Mouse (Mus musculus) E14TG2a.4 (cell line): Measurements from ENCODE around the gene Dagla.

Experiments used
- H3K27me3 ChIP-seq: 2 replicates; pipeline ENCODE4 v1.6.1; 2014; ENCODE audit warnings: low read length, control low read depth; ENCODE audit not compliant: insufficient read depth
- H3K36me3 ChIP-seq: 2 replicates; pipeline ENCODE4 v1.6.1; 2014; ENCODE audit warnings: low read length, control low read depth; ENCODE audit not compliant: insufficient read depth
- H3K4me1 ChIP-seq: replicated peaks from 2 replicates; pipeline ENCODE4 v1.6.1; 2014; ENCODE audit warnings: low read depth, low read length, control low read depth
- H3K4me3 ChIP-seq: replicated peaks from 2 replicates; pipeline ENCODE4 v1.5.1; 2014; ENCODE audit warnings: mild to moderate bottlenecking, low read length
- H3K9me3 ChIP-seq: 2 replicates; pipeline ENCODE4 v1.6.1; 2014; ENCODE audit warnings: low read length, control low read depth
- CTCF ChIP-seq: conservative IDR thresholded peaks from 2 replicates; pipeline ENCODE4 v1.5.1; 2014; ENCODE audit warnings: low read length
- NANOG ChIP-seq: IDR thresholded peaks from 2 replicates; pipeline ENCODE4 v1.6.1; 2014; ENCODE audit warnings: borderline replicate concordance, low read length, mixed read lengths
- POU5F1 ChIP-seq: IDR thresholded peaks from 2 replicates; pipeline ENCODE4 v1.6.1; 2014; ENCODE audit warnings: low read length, borderline replicate concordance

Gene Dagla

DNA sequence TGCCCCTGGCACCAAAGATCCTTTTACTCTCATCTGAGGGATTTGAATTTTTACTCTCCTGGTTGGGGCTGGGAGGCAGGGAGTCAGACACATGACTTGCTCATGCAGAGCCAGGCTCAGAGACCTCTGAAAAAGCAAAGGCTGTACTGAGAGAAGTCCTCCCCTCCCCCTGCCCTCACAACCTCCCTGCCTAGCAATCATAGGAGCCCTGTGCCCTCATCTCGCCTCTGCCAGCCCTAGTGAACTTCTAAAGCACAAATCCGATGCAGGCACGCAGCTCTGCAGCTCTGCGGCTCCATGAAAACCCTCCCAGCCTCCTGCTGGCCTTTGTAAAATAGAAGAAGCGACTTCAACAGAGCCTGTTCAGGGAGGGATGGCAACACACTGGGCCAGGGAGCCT lies 34.6 kb upstream of the Dagla start:
- TF ChIP-seq CTCF (no peak), NANOG (no peak), POU5F1 (no peak)
- Histone ChIP-seq H3K4me3 (no peak overlapping the region), H3K27me3 (peaks cover 79% of the 10 kb centered on the region), H3K9me3 (no peaks in the 10 kb centered on the region), H3K4me1 (peaks cover 23% of the 10 kb centered on the region), H3K36me3 (no peaks in the 10 kb centered on the region)

DNA sequence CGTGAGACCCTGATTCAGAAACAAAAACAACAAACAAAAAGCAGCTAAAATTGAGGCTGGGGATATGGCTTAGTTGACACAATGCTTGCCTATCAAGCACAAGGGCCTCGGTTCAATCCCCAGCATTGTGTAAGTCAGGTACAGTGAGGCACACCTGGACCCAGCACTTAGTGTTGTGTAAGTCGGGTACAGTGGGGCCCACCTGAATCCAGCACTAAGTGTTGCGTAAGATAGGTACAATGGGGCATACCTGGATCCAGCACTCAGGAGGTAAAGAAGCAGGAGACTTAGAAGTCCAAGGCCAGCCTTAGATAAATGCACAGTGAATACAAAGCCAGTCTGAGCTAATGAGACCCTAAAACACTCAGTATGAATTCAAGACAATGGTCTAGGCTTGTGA lies 34.0 kb upstream of the Dagla start:
- H3K4me1 ChIP-seq, result peaks cover 26% of the 10 kb centered on the region
- no peak overlapping the region for H3K4me3 ChIP-seq
- H3K9me3 ChIP-seq, result no peaks in the 10 kb centered on the region
- H3K36me3 ChIP-seq, result no peaks in the 10 kb centered on the region
- TF ChIP-seq POU5F1 (no peak), NANOG (no peak), CTCF (no peak)
- H3K27me3 ChIP-seq, result peaks cover 73% of the 10 kb centered on the region

DNA sequence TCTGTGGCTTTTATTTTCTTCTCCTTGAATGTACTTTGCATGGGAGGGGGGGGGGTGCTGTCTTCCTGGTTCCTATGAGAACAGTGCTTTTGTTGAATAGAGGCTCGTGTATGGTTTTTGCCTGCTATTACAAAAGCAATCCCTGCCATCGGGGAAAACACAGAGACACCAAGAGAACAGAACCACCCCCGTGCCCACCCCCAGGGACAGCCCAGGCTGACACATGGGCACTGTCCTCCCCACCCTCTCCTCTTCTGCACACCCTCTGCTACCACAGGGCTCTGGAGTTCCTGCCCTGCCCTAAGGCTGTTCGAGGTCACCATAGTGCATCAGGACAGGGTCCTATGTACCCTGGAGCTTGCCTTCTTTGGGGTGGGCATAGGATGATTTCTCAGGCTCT lies 29.8 kb upstream of the Dagla start:
- Histone ChIP-seq H3K36me3 (no peaks in the 10 kb centered on the region), H3K27me3 (peaks cover 61% of the 10 kb centered on the region), H3K9me3 (no peaks in the 10 kb centered on the region), H3K4me3 (no peak overlapping the region), H3K4me1 (peaks cover 16% of the 10 kb centered on the region)
- TF ChIP-seq NANOG, result no peak
- TF ChIP-seq POU5F1, result no peak
- TF ChIP-seq CTCF, result no peak

DNA sequence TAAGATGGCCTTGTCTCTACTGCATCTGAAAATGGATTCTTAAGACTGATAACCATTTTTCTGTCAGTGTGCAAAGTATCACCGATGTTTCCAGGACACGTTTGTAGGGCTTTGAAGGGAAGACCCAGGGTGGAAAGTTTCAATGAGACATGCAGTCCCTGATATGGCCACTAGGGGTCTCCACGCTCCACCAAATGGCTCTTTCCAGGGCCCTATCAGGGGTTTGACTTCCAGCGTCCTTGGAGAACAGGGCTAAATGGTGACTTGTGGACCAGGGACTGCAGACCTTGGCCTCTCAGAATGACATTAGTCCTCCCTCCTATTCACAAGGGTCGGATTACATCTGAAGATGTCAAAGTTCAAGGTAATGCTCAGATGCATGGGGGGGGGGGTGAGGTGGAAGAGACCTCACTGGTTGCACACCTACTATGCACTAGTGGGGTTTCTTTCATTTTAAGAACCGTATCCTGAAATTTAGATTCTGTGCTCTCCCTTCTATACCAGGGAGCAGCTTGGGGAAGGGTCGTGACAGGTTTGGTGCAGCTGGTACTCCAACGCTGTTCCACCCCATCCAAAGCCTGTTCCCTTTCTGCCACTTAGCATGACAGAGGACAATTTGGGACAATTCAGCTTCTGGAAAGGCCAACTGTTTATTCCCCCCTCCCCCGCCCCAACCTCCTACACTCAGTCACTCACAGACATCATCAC lies 29.0 kb upstream of the Dagla start:
- Histone ChIP-seq H3K4me3 (no peak overlapping the region), H3K27me3 (peaks cover 62% of the 10 kb centered on the region), H3K4me1 (peaks cover 16% of the 10 kb centered on the region), H3K36me3 (no peaks in the 10 kb centered on the region), H3K9me3 (no peaks in the 10 kb centered on the region)
- TF ChIP-seq POU5F1 (no peak), NANOG (no peak), CTCF (peak; percentile 91)

DNA sequence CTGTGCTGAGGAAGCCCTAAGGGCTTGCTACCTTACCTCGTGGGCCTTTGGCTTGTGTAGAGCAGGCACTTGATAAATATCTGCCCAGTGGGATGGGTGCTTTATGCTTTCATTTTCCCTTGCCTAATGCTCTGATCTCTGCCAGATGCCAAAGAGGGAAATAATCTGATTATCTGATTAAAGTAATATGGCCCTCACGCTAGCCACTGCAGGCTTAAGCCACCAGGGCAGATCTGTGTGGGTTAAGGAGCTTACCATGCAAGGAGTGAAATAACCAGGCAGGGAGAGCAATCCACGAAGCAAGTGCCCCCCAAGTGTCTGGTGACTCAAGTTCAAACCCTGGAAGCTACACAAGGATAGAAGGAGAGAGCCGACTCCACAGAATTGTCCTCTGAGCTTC lies 27.0 kb upstream of the Dagla start:
- peaks cover 6% of the 10 kb centered on the region for H3K4me1 ChIP-seq
- H3K27me3 ChIP-seq, result peaks cover 56% of the 10 kb centered on the region
- no peak overlapping the region for H3K4me3 ChIP-seq
- TF ChIP-seq NANOG (no peak), POU5F1 (no peak), CTCF (no peak)
- no peaks in the 10 kb centered on the region for H3K36me3 ChIP-seq
- no peaks in the 10 kb centered on the region for H3K9me3 ChIP-seq

DNA sequence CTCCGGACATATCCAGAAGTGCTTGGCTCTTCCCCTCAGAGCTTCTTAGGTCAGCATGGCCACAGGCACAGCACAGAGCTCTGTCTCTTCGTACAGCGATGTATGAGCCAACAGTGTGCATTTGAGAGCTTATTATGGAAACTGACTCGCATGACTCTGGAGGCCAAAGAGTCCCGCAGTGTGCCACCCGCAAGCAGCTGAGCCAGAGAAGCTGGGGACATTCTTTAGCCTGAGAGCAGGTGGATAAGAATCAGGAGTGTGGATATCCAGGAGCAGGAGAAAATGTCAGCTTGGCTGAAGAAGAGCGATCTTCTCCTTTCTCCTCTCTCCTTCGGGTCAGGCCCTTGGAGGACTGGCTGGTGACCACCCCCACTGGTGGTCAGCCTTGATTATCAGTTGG lies 24.4 kb upstream of the Dagla start:
- Histone ChIP-seq H3K4me3 (no peak overlapping the region), H3K27me3 (peaks cover 43% of the 10 kb centered on the region), H3K9me3 (no peaks in the 10 kb centered on the region), H3K4me1 (0 out of 2 replicates have a peak, but pooled peaks cover 4% of the 10 kb centered on the region), H3K36me3 (no peaks in the 10 kb centered on the region)
- TF ChIP-seq NANOG (no peak), POU5F1 (no peak), CTCF (no peak)

DNA sequence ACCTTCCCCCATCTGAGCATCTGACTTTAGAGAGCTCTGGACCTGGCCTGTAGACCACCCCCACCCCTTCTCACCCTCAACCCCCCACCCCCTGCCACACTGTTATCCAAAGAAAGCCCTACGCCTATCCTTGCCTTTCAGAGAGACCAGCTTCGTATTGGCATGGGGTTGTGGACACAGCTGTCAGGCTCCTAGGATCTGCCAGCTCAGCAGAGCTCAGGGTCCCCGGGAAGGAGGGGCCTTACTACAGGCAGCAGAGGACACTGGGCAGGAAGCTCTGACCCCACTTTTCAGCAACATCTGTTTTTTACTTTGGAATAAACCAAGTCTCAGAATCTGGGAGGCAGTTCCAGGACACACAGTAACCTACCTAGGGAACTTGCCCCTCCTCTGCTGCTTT lies 21.9 kb upstream of the Dagla start:
- H3K4me3 ChIP-seq, result no peak overlapping the region
- peaks cover 29% of the 10 kb centered on the region for H3K27me3 ChIP-seq
- no peaks in the 10 kb centered on the region for H3K9me3 ChIP-seq
- no peaks in the 10 kb centered on the region for H3K4me1 ChIP-seq
- H3K36me3 ChIP-seq, result no peaks in the 10 kb centered on the region
- TF ChIP-seq POU5F1, result no peak
- no peak for TF ChIP-seq NANOG
- no peak for TF ChIP-seq CTCF

DNA sequence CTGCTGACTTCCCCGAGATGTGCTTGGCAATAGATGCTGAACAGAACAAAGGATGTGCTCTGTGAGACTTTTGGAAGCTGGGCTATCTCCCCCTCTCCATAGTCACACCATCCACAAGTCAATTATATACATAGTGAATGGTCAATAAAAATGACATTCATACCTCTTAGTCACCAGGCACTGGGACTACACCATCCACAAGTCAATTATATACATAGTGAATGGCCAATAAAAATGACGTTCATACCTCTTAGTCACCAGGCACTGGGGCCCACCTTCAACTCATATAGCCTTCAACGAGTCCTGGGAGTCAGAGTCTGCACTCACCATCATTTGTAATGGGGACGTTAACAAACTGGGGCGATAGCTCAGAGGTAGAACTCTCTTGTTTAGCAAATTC lies 19.2 kb upstream of the Dagla start:
- Histone ChIP-seq H3K27me3 (peaks cover 19% of the 10 kb centered on the region), H3K36me3 (no peaks in the 10 kb centered on the region)
- TF ChIP-seq POU5F1 (no peak), CTCF (no peak), NANOG (no peak)

DNA sequence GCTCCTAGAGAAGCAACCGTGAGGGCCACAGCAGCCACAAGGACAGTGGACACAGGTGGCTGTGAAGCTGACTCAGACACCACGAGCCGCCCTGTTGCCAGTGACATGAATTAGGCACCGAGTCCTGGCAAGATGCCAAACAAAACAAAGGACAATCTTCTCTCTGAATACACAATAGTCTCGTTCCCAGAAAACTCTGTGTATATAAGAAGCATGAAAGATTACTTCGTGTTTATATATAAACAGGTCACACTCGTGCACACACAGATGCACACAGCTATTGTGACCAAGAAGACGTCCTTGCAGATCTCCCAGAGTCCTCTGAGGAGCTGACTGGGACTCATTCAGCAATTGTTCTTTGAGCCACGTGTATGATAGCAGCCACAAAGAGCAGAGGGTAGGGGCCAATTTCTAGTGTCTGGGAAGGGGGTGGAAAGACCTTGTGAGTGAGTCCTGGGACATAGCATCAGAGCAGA lies 18.7 kb upstream of the Dagla start:
- TF ChIP-seq POU5F1 (no peak), CTCF (no peak), NANOG (no peak)

More for the DNA sequence above, 19.2 kb upstream of the Dagla start:
- no peak overlapping the region for H3K4me3 ChIP-seq
- H3K4me1 ChIP-seq, result no peaks in the 10 kb centered on the region
- H3K9me3 ChIP-seq, result no peaks in the 10 kb centered on the region

More for the DNA sequence above, 18.7 kb upstream of the Dagla start:
- Histone ChIP-seq H3K27me3 (peaks cover 22% of the 10 kb centered on the region), H3K4me1 (no peaks in the 10 kb centered on the region), H3K4me3 (no peak overlapping the region), H3K9me3 (no peaks in the 10 kb centered on the region), H3K36me3 (no peaks in the 10 kb centered on the region)
